Mouse (Mus musculus) myocyte (in vitro differentiated cells): ENCODE results near the gene Klhl36. TPM values are rescaled to one million over a fixed set of nuclear protein-coding genes. Genes with fewer than 3 reads are reported as not detected.

Experiments
- H3K27me3 ChIP-seq: one replicate; pipeline ENCODE4 v1.6.1; 2011; ENCODE audit not compliant: control insufficient read depth, insufficient read depth, insufficient read length
- H3K36me3 ChIP-seq: one replicate; pipeline ENCODE4 v1.6.1; 2011; ENCODE audit not compliant: control insufficient read depth, insufficient read depth
- H3K4me2 ChIP-seq: one replicate; pipeline ENCODE4 v1.6.1; 2011; ENCODE audit warnings: low read depth, control low read depth
- H3K4me3 ChIP-seq: one replicate; pipeline ENCODE4 v1.5.1; 2011; ENCODE audit warnings: mild to moderate bottlenecking, control low read depth, moderate library complexity
- H3K79me2 ChIP-seq: one replicate; pipeline ENCODE4 v1.6.1; 2011; ENCODE audit not compliant: control insufficient read depth, insufficient read depth
- H3ac ChIP-seq: one replicate; pipeline ENCODE4 v1.6.1; 2011; ENCODE audit not compliant: control insufficient read depth, insufficient read length
- CEBPB ChIP-seq: IDR thresholded peaks from 2 replicates; pipeline ENCODE4 v1.6.1; 2011; ENCODE audit warnings: mild to moderate bottlenecking, moderate library complexity; ENCODE audit not compliant: poor library complexity, insufficient read depth, severe bottlenecking
- E2F4 ChIP-seq: IDR thresholded peaks from one replicate; pipeline ENCODE4 v1.6.1; 2011; ENCODE audit warnings: mild to moderate bottlenecking, control low read depth, moderate library complexity; ENCODE audit not compliant: insufficient read depth
- MAX ChIP-seq: IDR thresholded peaks from one replicate; pipeline ENCODE4 v1.6.1; 2011; ENCODE audit warnings: low read depth, mild to moderate bottlenecking, control low read depth
- MYOD1 ChIP-seq, 3 experiments: IDR thresholded peaks; one replicate each; pipeline ENCODE4 v1.6.1; 2011; ENCODE audit warnings: control low read depth in 2 of 3, low read depth in 2 of 3, mild to moderate bottlenecking in 2 of 3, moderate library complexity in 1 of 3; ENCODE audit not compliant: insufficient read length in 2 of 3, control insufficient read depth in 1 of 3
- MYOG ChIP-seq, 3 experiments: IDR thresholded peaks; one replicate each; pipeline ENCODE4 v1.6.1; 2011; ENCODE audit warnings: control low read depth in 2 of 3, low read depth in 2 of 3, mild to moderate bottlenecking in 2 of 3; ENCODE audit not compliant: insufficient read length in 2 of 3, control insufficient read depth in 1 of 3, insufficient read depth in 1 of 3
- POLR2A ChIP-seq: IDR thresholded peaks from one replicate; pipeline ENCODE4 v1.6.1; 2011; ENCODE audit warnings: low read depth, mild to moderate bottlenecking, control low read depth, moderate library complexity; ENCODE audit not compliant: insufficient read length
- POLR2AphosphoS2 ChIP-seq: IDR thresholded peaks from one replicate; pipeline ENCODE4 v1.6.1; 2011; ENCODE audit warnings: low read depth, control low read depth; ENCODE audit not compliant: insufficient read length
- REST ChIP-seq: IDR thresholded peaks from one replicate; pipeline ENCODE4 v1.6.1; 2011; ENCODE audit warnings: mild to moderate bottlenecking, control low read depth, moderate library complexity; ENCODE audit not compliant: insufficient read depth, insufficient read length
- SRF ChIP-seq: IDR thresholded peaks from one replicate; pipeline ENCODE4 v1.6.1; 2011; ENCODE audit warnings: low read depth; ENCODE audit not compliant: control insufficient read depth, insufficient read length
- TCF12 ChIP-seq: IDR thresholded peaks from one replicate; pipeline ENCODE4 v1.6.1; 2011; ENCODE audit warnings: mild to moderate bottlenecking, control low read depth; ENCODE audit not compliant: poor library complexity, insufficient read depth, severe bottlenecking
- TCF3 ChIP-seq: IDR thresholded peaks from one replicate; pipeline ENCODE4 v1.6.1; 2011; ENCODE audit warnings: low read depth, control low read depth; ENCODE audit not compliant: insufficient read length
- USF1 ChIP-seq: IDR thresholded peaks from one replicate; pipeline ENCODE4 v1.6.1; 2011; ENCODE audit warnings: low read depth, mild to moderate bottlenecking, control low read depth, moderate library complexity
- polyA plus RNA-seq: library from polyadenylated mRNA; unstranded; fragments of >200 nt; fragmentation: generic; extraction: Trizol; gene quantifications from one replicate; pipeline ENCODE4 v1.2.1, GENCODE M21; 2012; ENCODE audit warnings: missing spikeins

The Klhl36 gene
- polyA plus RNA-seq, 1 experiment = 4.0 TPM

- no peaks in the 10 kb centered on the region for H3K79me2 ChIP-seq
- no peak overlapping the region for H3ac ChIP-seq
- no peaks in the 10 kb centered on the region for H3K36me3 ChIP-seq
- H3K27me3 ChIP-seq = peaks cover 15% of the 10 kb centered on the region
- H3K4me3 ChIP-seq = no peak overlapping the region
- TF ChIP-seq POLR2AphosphoS2 (no peak), MYOD1 (IDR thresholded peaks at IDR 0.05; ENCODE audit: control insufficient read depth in 1 of 3, insufficient read length in 2 of 3, low read depth in 2 of 3) (no peak), CEBPB (no peak), REST (no peak), TCF3 (no peak), MYOG (IDR thresholded peaks at IDR 0.05; ENCODE audit: control insufficient read depth in 1 of 3, insufficient read depth in 1 of 3, insufficient read length in 2 of 3, low read depth in 2 of 3) (no peak), SRF (no peak), MAX (no peak), POLR2A (no peak)
- no peak overlapping the region for H3K4me2 ChIP-seq
Measured at GRCm38 (mm10) chr8:119857767-119858166, 4.3 kb upstream of the Klhl36 start.

DNA sequence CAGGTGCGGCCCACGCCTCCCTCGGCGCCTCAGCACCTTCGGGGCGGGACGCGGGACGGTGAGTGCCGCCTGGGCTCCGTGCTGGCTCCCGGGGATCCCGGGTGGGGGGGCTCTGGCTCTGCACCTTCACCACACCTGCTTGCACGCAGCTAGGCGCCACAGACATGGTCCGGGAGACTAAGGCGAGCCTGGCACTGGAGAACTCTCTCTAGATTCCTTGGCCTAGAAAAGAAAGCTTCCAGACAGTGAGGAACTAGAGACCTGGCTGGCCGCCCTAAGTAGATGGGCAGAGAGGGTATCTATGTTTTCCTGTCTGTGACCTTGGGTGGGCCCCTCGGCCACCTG is 296 bp downstream of the Klhl36 start:
- H3K27me3 ChIP-seq = peaks cover 15% of the 10 kb centered on the region
- no peak overlapping the region for H3ac ChIP-seq
- no peaks in the 10 kb centered on the region for H3K79me2 ChIP-seq
- peak overlapping the region; percentile 21 for H3K4me3 ChIP-seq
- H3K36me3 ChIP-seq = no peaks in the 10 kb centered on the region
- H3K4me2 ChIP-seq = peak overlapping the region; percentile 88
- TF ChIP-seq MYOG (IDR thresholded peaks at IDR 0.05; ENCODE audit: control insufficient read depth in 1 of 3, insufficient read depth in 1 of 3, insufficient read length in 2 of 3, low read depth in 2 of 3) = peak in 2 of 3 experiments; percentile 41 to 53
- TF ChIP-seq MYOD1 (IDR thresholded peaks at IDR 0.05; ENCODE audit: control insufficient read depth in 1 of 3, insufficient read length in 2 of 3, low read depth in 2 of 3) = peak in 1 of 3 experiments; percentile 42
- TF ChIP-seq TCF3 = no peak

DNA sequence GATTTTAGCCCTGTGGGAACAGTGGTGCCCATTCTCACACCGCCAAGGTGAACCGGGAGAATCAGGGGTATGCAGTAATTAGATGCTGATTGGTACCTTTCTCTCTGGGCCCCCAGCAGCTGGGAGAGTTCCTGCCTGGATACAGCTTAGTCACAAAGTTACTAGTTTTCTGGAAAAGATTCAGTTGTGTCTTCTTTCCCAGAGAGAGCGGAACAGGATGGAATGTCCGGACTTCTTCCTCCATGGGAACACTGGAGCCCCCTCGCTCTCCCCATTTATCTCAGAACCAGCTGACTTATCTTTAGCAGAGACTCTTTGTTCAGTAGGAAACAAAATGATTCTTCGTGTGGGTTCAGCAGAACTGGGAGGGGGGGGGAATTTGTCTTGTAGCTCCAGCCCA is 683 bp downstream of the Klhl36 start:
- Histone ChIP-seq H3K27me3 (peaks cover 15% of the 10 kb centered on the region), H3K79me2 (no peaks in the 10 kb centered on the region), H3ac (no peak overlapping the region), H3K36me3 (no peaks in the 10 kb centered on the region), H3K4me2 (peak overlapping the region; percentile 88), H3K4me3 (peak overlapping the region; percentile 21)
- TF ChIP-seq E2F4 (no peak), MYOD1 (IDR thresholded peaks at IDR 0.05; ENCODE audit: control insufficient read depth in 1 of 3, insufficient read length in 2 of 3, low read depth in 2 of 3) (no peak), TCF3 (no peak), REST (no peak), MYOG (IDR thresholded peaks at IDR 0.05; ENCODE audit: control insufficient read depth in 1 of 3, insufficient read depth in 1 of 3, insufficient read length in 2 of 3, low read depth in 2 of 3) (no peak), USF1 (no peak), TCF12 (no peak), CEBPB (no peak), SRF (no peak), POLR2A (no peak), POLR2AphosphoS2 (no peak), MAX (no peak)

DNA sequence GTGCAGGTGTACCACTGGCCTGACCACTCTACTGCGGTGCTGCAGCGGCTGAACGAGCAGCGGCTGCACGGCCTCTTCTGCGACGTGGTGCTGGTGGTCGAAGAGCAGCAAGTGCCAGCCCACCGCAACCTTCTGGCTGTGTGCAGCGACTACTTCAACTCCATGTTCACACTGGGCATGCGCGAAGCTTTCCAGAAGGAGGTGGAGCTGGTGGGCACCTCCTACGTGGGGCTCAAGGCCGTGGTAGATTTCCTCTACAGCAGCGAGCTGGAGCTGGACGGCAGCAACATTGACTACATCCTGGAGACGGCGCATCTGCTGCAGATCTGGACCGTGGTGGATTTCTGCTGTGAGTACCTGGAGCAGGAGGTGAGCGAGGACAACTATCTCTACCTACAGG is 7.5 kb downstream of the Klhl36 start:
- peak in 1 of 3 experiments; percentile 5 for TF ChIP-seq MYOG (IDR thresholded peaks at IDR 0.05; ENCODE audit: control insufficient read depth in 1 of 3, insufficient read depth in 1 of 3, insufficient read length in 2 of 3, low read depth in 2 of 3)
- no peak for TF ChIP-seq CEBPB
- Histone ChIP-seq H3K79me2 (no peaks in the 10 kb centered on the region), H3K4me2 (no peak overlapping the region), H3K4me3 (no peak overlapping the region), H3K36me3 (no peaks in the 10 kb centered on the region), H3ac (no peak overlapping the region), H3K27me3 (no peaks in the 10 kb centered on the region)

- H3K79me2 ChIP-seq = no peaks in the 10 kb centered on the region
- TF ChIP-seq CEBPB (no peak), MYOD1 (IDR thresholded peaks at IDR 0.05; ENCODE audit: control insufficient read depth in 1 of 3, insufficient read length in 2 of 3, low read depth in 2 of 3) (no peak), POLR2A (no peak), POLR2AphosphoS2 (no peak), SRF (no peak), TCF12 (no peak), USF1 (no peak), TCF3 (no peak), REST (no peak)
- H3K4me3 ChIP-seq = no peak overlapping the region
- no peaks in the 10 kb centered on the region for H3K27me3 ChIP-seq
- H3K4me2 ChIP-seq = no peak overlapping the region
- no peak overlapping the region for H3ac ChIP-seq
- no peaks in the 10 kb centered on the region for H3K36me3 ChIP-seq
Measured at GRCm38 (mm10) chr8:119873181-119873580, 11.1 kb downstream of the Klhl36 start.
